Mouse (Mus musculus) C2C12 (cell line): ENCODE data around the gene Aldh3b1.

Experiments used
- CEBPB ChIP-seq: IDR thresholded peaks from one replicate; pipeline ENCODE4 v1.6.1; 2011; ENCODE audit warnings: low read depth, mild to moderate bottlenecking, control low read depth, moderate library complexity
- CTCF ChIP-seq: IDR thresholded peaks from one replicate; pipeline ENCODE4 v1.5.1; 2011; ENCODE audit not compliant: control insufficient read depth, insufficient read depth, insufficient read length
- MAX ChIP-seq: IDR thresholded peaks from one replicate; pipeline ENCODE4 v1.6.1; 2011; ENCODE audit warnings: mild to moderate bottlenecking, control low read depth
- MYOD1 ChIP-seq: IDR thresholded peaks from one replicate; pipeline ENCODE4 v1.6.1; 2011; ENCODE audit warnings: low read depth; ENCODE audit not compliant: control insufficient read depth, insufficient read length
- MYOG ChIP-seq: IDR thresholded peaks from one replicate; pipeline ENCODE4 v1.6.1; 2011; ENCODE audit not compliant: control insufficient read depth, insufficient read length; ENCODE audit errors: extremely low read depth
- USF1 ChIP-seq: IDR thresholded peaks from one replicate; pipeline ENCODE4 v1.6.1; 2011; ENCODE audit warnings: low read depth, mild to moderate bottlenecking, control low read depth, moderate library complexity

DNA sequence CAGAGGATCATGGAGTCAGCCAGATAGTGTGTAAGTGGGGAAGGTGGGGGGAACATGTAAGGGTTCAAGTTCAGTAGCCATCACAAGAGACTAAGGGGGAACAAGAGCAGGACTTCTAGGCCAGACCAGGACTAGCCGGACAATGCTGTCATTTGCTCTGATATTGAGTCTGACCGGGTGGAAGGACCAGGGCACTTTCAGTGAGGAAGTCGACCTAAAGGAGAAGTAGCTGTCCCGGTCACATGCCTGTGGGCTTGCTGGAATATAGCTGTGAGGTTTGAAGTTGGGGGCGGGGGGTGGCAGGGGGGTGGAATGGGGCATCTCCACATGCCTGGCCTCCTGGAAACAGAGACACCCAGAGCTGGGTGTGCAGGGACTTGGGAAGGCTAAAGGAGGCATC, 15.1 kb downstream of the Aldh3b1 start:
- TF ChIP-seq CTCF = no peak
- no peak for TF ChIP-seq MYOG
- TF ChIP-seq MAX = no peak
- TF ChIP-seq USF1 = no peak
- no peak for TF ChIP-seq CEBPB
- TF ChIP-seq MYOD1 = no peak
